Comparison of ENCODE assay signal across 8 mouse cellular contexts in genomic region chr2:115854007-115854827, GRCm38 (mm10).
A peak's percentile ranks its signal among the peaks of the same experiment; 100 is the strongest.
DNase-seq lines count a peak whose midpoint lies in the region; ATAC-seq and TF ChIP-seq lines count a peak whose summit lies in the region.

No protein-coding gene starts in this region.

- 27% methylated on average over 14 of the region's 14 CpGs for WGBS in heart, embryonic 13.5 days
- 16% methylated on average over 14 of the region's 14 CpGs for WGBS in forebrain, postnatal 0 days
- 2% methylated on average over 14 of the region's 14 CpGs for WGBS in midbrain, embryonic 12.5 days

- no peaks in the 10 kb centered on the region for H3K36me3 ChIP-seq in heart, embryonic 13.5 days
- no peaks in the 10 kb centered on the region for H3K36me3 ChIP-seq in forebrain, postnatal 0 days (ENCODE audit: insufficient read depth)
- no peaks in the 10 kb centered on the region for H3K36me3 ChIP-seq in midbrain, embryonic 12.5 days

- H3K4me3 ChIP-seq in heart, embryonic 13.5 days, result peak overlapping the region; percentile 53
- H3K4me3 ChIP-seq in forebrain, postnatal 0 days (ENCODE audit: low read depth, low read length), result peak overlapping the region; percentile 28
- peak overlapping the region; percentile 18; the same call in 1 of the 2 replicates for H3K4me3 ChIP-seq in midbrain, embryonic 12.5 days

- ATAC-seq in heart, embryonic 13.5 days (ENCODE audit: extremely low read depth, insufficient number of reproducible peaks, low FRiP score, low TSS enrichment), result no peak
- ATAC-seq in forebrain, postnatal 0 days, result no peak
- ATAC-seq in midbrain, embryonic 12.5 days (ENCODE audit: low FRiP score, low read depth), result no peak
- no peak for ATAC-seq in erythroid progenitor cell, adult 5-6 weeks (replicated peaks; ENCODE audit: low FRiP score, poor library complexity, severe bottlenecking)

- H3K9me3 ChIP-seq in heart, embryonic 13.5 days, result no peaks in the 10 kb centered on the region
- no peaks in the 10 kb centered on the region for H3K9me3 ChIP-seq in forebrain, postnatal 0 days (ENCODE audit: low read length)
- H3K9me3 ChIP-seq in midbrain, embryonic 12.5 days, result no peaks in the 10 kb centered on the region

- no peak for DNase-seq in heart, adult 9 months (ENCODE audit: low spot score in 2 of 2)
- DNase-seq in Muller cell, postnatal 12 days (ENCODE audit: inconsistent ontology term), result peak; percentile 20
- DNase-seq in forebrain, postnatal 0 days, result peak; percentile 70
- no peak for DNase-seq in layer of hippocampus, adult 9-11 months
- no peak for DNase-seq in layer of hippocampus, adult 11-12 months (ENCODE audit: low spot score)

- TF ChIP-seq CTCF in forebrain, postnatal 0 days (IDR thresholded peaks at IDR 0.05; ENCODE audit: low read depth), result no peak

- peak overlapping the region; percentile 80 for H3K4me2 ChIP-seq in heart, embryonic 13.5 days
- H3K4me2 ChIP-seq in forebrain, postnatal 0 days (ENCODE audit: low read depth), result peak overlapping the region; percentile 51
- H3K4me2 ChIP-seq in midbrain, embryonic 12.5 days (replicated peaks), result peak overlapping the region; percentile 60; the same call in 1 of the 2 replicates

- H3K27me3 ChIP-seq in heart, embryonic 13.5 days (replicated peaks), result peaks cover 52% of the 10 kb centered on the region
- H3K27me3 ChIP-seq in forebrain, postnatal 0 days (ENCODE audit: insufficient read depth, low read length), result peaks cover 12% of the 10 kb centered on the region; the same call in 1 of the 2 replicates
- peaks cover 73% of the 10 kb centered on the region for H3K27me3 ChIP-seq in midbrain, embryonic 12.5 days

- peak overlapping the region; percentile 74 for H3K9ac ChIP-seq in heart, embryonic 13.5 days
- peak overlapping the region; percentile 52 for H3K9ac ChIP-seq in forebrain, postnatal 0 days
- no peak overlapping the region for H3K9ac ChIP-seq in midbrain, embryonic 12.5 days (replicated peaks)

- H3K4me1 ChIP-seq in heart, embryonic 13.5 days, result peaks cover 56% of the 10 kb centered on the region
- H3K4me1 ChIP-seq in forebrain, postnatal 0 days (ENCODE audit: insufficient read depth), result peaks cover 12% of the 10 kb centered on the region
- H3K4me1 ChIP-seq in midbrain, embryonic 12.5 days, result peaks cover 41% of the 10 kb centered on the region

- H3K27ac ChIP-seq in heart, embryonic 13.5 days (replicated peaks), result peak overlapping the region; percentile 43; the same call in 1 of the 2 replicates
- H3K27ac ChIP-seq in forebrain, postnatal 0 days (ENCODE audit: low read depth, low read length), result peak overlapping the region; percentile 82
- no peak overlapping the region for H3K27ac ChIP-seq in midbrain, embryonic 12.5 days (replicated peaks)

Comparison
In these comparisons a context has a peak if more than half of its experiments do, and no peak if none do; other contexts are left out.
1. DNase-seq: peak in Muller cell, postnatal 12 days (single experiment) and forebrain, postnatal 0 days (single experiment); none in heart, adult 9 months (0 of 2), layer of hippocampus, adult 9-11 months (single experiment) and layer of hippocampus, adult 11-12 months (single experiment).
2. Peak in every context shown above with its lines, with median percentiles within 50 percentile points of each other: H3K4me2 ChIP-seq and H3K4me3 ChIP-seq.